Mouse (Mus musculus) stomach, embryonic 15.5 days (tissue): ENCODE data around the gene Kcnk4. TPM values are rescaled to one million over a fixed set of nuclear protein-coding genes. Genes with fewer than 3 reads are reported as not detected.
A peak's percentile ranks its signal among the peaks of the same experiment; 100 is the strongest.

Source experiments
- ATAC-seq: fragments of 200-750 bp; cut with Nextera tagmentation; 2 replicates; pipeline ENCODE4 v1.8.0; 2017; ENCODE audit warnings: low read depth, moderate number of reproducible peaks, moderate TSS enrichment; ENCODE audit not compliant: insufficient read depth, low FRiP score
- H3K27ac ChIP-seq: fragments of 300-500 bp; sonication (generic); 2 replicates; pipeline ENCODE4 v1.5.1; 2015; ENCODE audit warnings: mild to moderate bottlenecking, inconsistent platforms
- H3K27me3 ChIP-seq: fragments of 300-500 bp; sonication (generic); replicated peaks from 2 replicates; pipeline ENCODE4 v1.6.1; 2015; ENCODE audit warnings: inconsistent platforms
- H3K36me3 ChIP-seq: fragments of 300-500 bp; sonication (generic); 2 replicates; pipeline ENCODE4 v1.6.1; 2015; ENCODE audit warnings: inconsistent platforms
- H3K4me1 ChIP-seq: fragments of 300-500 bp; sonication (generic); 2 replicates; pipeline ENCODE4 v1.6.1; 2015; ENCODE audit warnings: inconsistent platforms
- H3K4me2 ChIP-seq: fragments of 300-500 bp; sonication (generic); 2 replicates; pipeline ENCODE4 v1.6.1; 2015; ENCODE audit warnings: mild to moderate bottlenecking, inconsistent platforms
- H3K4me3 ChIP-seq: fragments of 300-500 bp; sonication (generic); replicated peaks from 2 replicates; pipeline ENCODE4 v1.5.1; 2015; ENCODE audit warnings: inconsistent platforms
- H3K9ac ChIP-seq: fragments of 300-500 bp; sonication (generic); 2 replicates; pipeline ENCODE4 v1.6.1; 2015; ENCODE audit warnings: inconsistent platforms
- H3K9me3 ChIP-seq: fragments of 300-500 bp; sonication (generic); 2 replicates; pipeline ENCODE4 v1.6.1; 2016; ENCODE audit warnings: inconsistent platforms
- WGBS: fragments of 180-500 bp; shearing (Covaris S2); methylation state at CpG from one replicate; pipeline ENCODE4 v1.1.7; 2015; 5-methylcytosine and 5-hydroxymethylcytosine counted together
- polyA plus RNA-seq: library from polyadenylated mRNA; unstranded; fragments of >200 nt; fragmentation: Nextera tagmentation; extraction: Ambion mirVana; gene quantifications from 2 replicates; pipeline ENCODE4 v1.2.1, GENCODE M21; 2015

Gene Kcnk4
- polyA plus RNA-seq: 0.67 and 0.86 TPM in 2 replicates

GRCm38 (mm10) chr19:6934195-6934977 is at the start of gene Kcnk4:
Kcnk4 (minus strand) TSS chr19:6934515.
- 11% methylated on average over 23 of the region's 23 CpGs for WGBS
- no peak within 1 kb of the TSS for H3K27ac ChIP-seq
- peak within 1 kb of the TSS; percentile 43 for H3K4me3 ChIP-seq
- H3K27me3 ChIP-seq: peaks cover 52% of the 10 kb centered on the region
- no peak for ATAC-seq
- peak within 1 kb of the TSS; percentile 85 for H3K4me2 ChIP-seq
- peak within 1 kb of the TSS; percentile 46 for H3K9ac ChIP-seq
- no peaks in the 10 kb centered on the region for H3K36me3 ChIP-seq
- no peaks in the 10 kb centered on the region for H3K9me3 ChIP-seq
- peaks cover 10% of the 10 kb centered on the region for H3K4me1 ChIP-seq

GRCm38 (mm10) chr19:6983621-6984020 is 49.3 kb upstream of the Kcnk4 start:
- WGBS: 92% methylated on average over 5 of the region's 5 CpGs
- ATAC-seq: no peak
- H3K4me1 ChIP-seq: peaks cover 26% of the 10 kb centered on the region

GRCm38 (mm10) chr19:6981465-6981864 is 47.1 kb upstream of the Kcnk4 start:
- H3K4me3 ChIP-seq: 0 out of 2 replicates have a peak overlapping the region, but pooled peaks have one; percentile 75
- H3K4me1 ChIP-seq: peaks cover 38% of the 10 kb centered on the region
- H3K27ac ChIP-seq: peak overlapping the region; percentile 95; the same call in 1 of the 2 replicates
- no peak overlapping the region for H3K9ac ChIP-seq
- peaks cover 22% of the 10 kb centered on the region; the same call in 1 of the 2 replicates for H3K36me3 ChIP-seq
- peak overlapping the region; percentile 89 for H3K4me2 ChIP-seq
- no peaks in the 10 kb centered on the region for H3K27me3 ChIP-seq
- WGBS: 89% methylated on average over 4 of the region's 4 CpGs
- H3K9me3 ChIP-seq: no peaks in the 10 kb centered on the region
- ATAC-seq: no peak

More at GRCm38 (mm10) chr19:6983621-6984020, 49.3 kb upstream of the Kcnk4 start:
- Histone ChIP-seq H3K27ac (no peak overlapping the region), H3K9me3 (no peaks in the 10 kb centered on the region), H3K27me3 (no peaks in the 10 kb centered on the region), H3K4me2 (no peak overlapping the region), H3K9ac (no peak overlapping the region), H3K36me3 (peaks cover 16% of the 10 kb centered on the region; the same call in 1 of the 2 replicates), H3K4me3 (no peak overlapping the region)

- Histone ChIP-seq H3K27me3 (no peaks in the 10 kb centered on the region), H3K9ac (peak within 1 kb of the TSS; percentile 66), H3K27ac (peak within 1 kb of the TSS; percentile 95), H3K36me3 (peaks cover 22% of the 10 kb centered on the region; the same call in 1 of the 2 replicates), H3K4me2 (peak within 1 kb of the TSS; percentile 89), H3K9me3 (no peaks in the 10 kb centered on the region), H3K4me3 (peak within 1 kb of the TSS; percentile 75), H3K4me1 (peaks cover 39% of the 10 kb centered on the region)
- peak; percentile 87 for ATAC-seq
- 1% methylated on average over 38 of the region's 38 CpGs for WGBS
Measured at GRCm38 (mm10) chr19:6980381-6981093, 46.2 kb upstream of the Kcnk4 start, which contains the start of gene Fkbp2. Fkbp2 (minus strand) TSS chr19:6980501.

GRCm38 (mm10) chr19:6979486-6980380 is 45.4 kb upstream of the Kcnk4 start:
- H3K27ac ChIP-seq: peak overlapping the region; percentile 95
- H3K4me2 ChIP-seq: peak overlapping the region; percentile 89
- peak overlapping the region; percentile 75 for H3K4me3 ChIP-seq
- peaks cover 39% of the 10 kb centered on the region for H3K4me1 ChIP-seq
- H3K9ac ChIP-seq: peak overlapping the region; percentile 66
- WGBS: under 1% methylated on average over 59 of the region's 59 CpGs
- no peaks in the 10 kb centered on the region for H3K9me3 ChIP-seq
- no peaks in the 10 kb centered on the region for H3K27me3 ChIP-seq
- peak; percentile 91 for ATAC-seq
- H3K36me3 ChIP-seq: peaks cover 20% of the 10 kb centered on the region; the same call in 1 of the 2 replicates

GRCm38 (mm10) chr19:6979001-6979479 is 44.7 kb upstream of the Kcnk4 start:
- H3K4me3 ChIP-seq: peak overlapping the region; percentile 75
- H3K27ac ChIP-seq: peak overlapping the region; percentile 95
- H3K4me2 ChIP-seq: peak overlapping the region; percentile 89
- no peaks in the 10 kb centered on the region for H3K9me3 ChIP-seq
- 9% methylated on average over 11 of the region's 11 CpGs for WGBS
- peaks cover 39% of the 10 kb centered on the region for H3K4me1 ChIP-seq
- peak overlapping the region; percentile 58 for H3K9ac ChIP-seq
- no peaks in the 10 kb centered on the region for H3K27me3 ChIP-seq
- ATAC-seq: no peak
- peaks cover 20% of the 10 kb centered on the region; the same call in 1 of the 2 replicates for H3K36me3 ChIP-seq

GRCm38 (mm10) chr19:6978639-6978974 is 44.3 kb upstream of the Kcnk4 start:
- ATAC-seq: no peak
- Histone ChIP-seq H3K36me3 (peaks cover 15% of the 10 kb centered on the region; the same call in 1 of the 2 replicates), H3K27me3 (no peaks in the 10 kb centered on the region), H3K9me3 (no peaks in the 10 kb centered on the region), H3K9ac (0 out of 2 replicates have a peak overlapping the region, but pooled peaks have one; percentile 1), H3K4me1 (peaks cover 42% of the 10 kb centered on the region), H3K27ac (peak overlapping the region; percentile 1; the same call in 1 of the 2 replicates), H3K4me2 (peak overlapping the region; percentile 89), H3K4me3 (peak overlapping the region; percentile 75)
- 32% methylated on average over 3 of the region's 3 CpGs for WGBS

GRCm38 (mm10) chr19:6977759-6978638 is 43.7 kb upstream of the Kcnk4 start:
- H3K4me3 ChIP-seq: peak overlapping the region; percentile 75
- 71% methylated on average over 13 of the region's 13 CpGs for WGBS

GRCm38 (mm10) chr19:6975537-6976521 is 41.5 kb upstream of the Kcnk4 start, which contains the start of gene Plcb3:
Plcb3 (minus strand) TSS chr19:6976470.
- WGBS: 0% methylated on average over 16 of the region's 16 CpGs
- no peaks in the 10 kb centered on the region for H3K9me3 ChIP-seq
- 0 out of 2 replicates have a peak, but pooled peaks cover 6% of the 10 kb centered on the region for H3K36me3 ChIP-seq
- peak within 1 kb of the TSS; percentile 68 for H3K4me2 ChIP-seq
- H3K9ac ChIP-seq: peak within 1 kb of the TSS; percentile 68
- peak within 1 kb of the TSS; percentile 64 for H3K4me3 ChIP-seq
- H3K27ac ChIP-seq: peak within 1 kb of the TSS; percentile 94
- no peaks in the 10 kb centered on the region for H3K27me3 ChIP-seq
- peaks cover 53% of the 10 kb centered on the region for H3K4me1 ChIP-seq
- no peak for ATAC-seq

More at GRCm38 (mm10) chr19:6977759-6978638, 43.7 kb upstream of the Kcnk4 start:
- Histone ChIP-seq H3K36me3 (peaks cover 11% of the 10 kb centered on the region; the same call in 1 of the 2 replicates), H3K27ac (peak overlapping the region; percentile 1; the same call in 1 of the 2 replicates), H3K4me2 (peak overlapping the region; percentile 89), H3K9me3 (no peaks in the 10 kb centered on the region), H3K27me3 (no peaks in the 10 kb centered on the region), H3K4me1 (peaks cover 42% of the 10 kb centered on the region), H3K9ac (0 out of 2 replicates have a peak overlapping the region, but pooled peaks have one; percentile 1)
- ATAC-seq: no peak
